Mouse (Mus musculus): ENCODE measurements around the gene Ror1. TPM values are rescaled to one million over a fixed set of nuclear protein-coding genes. Genes with fewer than 3 reads are reported as not detected.
A peak's percentile ranks its signal among the peaks of the same experiment; 100 is the strongest.

Gene Ror1
- polyA plus RNA-seq, 1 experiment from 2014 or later, result 1.1 TPM

GRCm38 (mm10) chr4:100411841-100412539 is 316.4 kb downstream of the Ror1 start:
- H3K27ac ChIP-seq (ENCODE audit: low read depth, low read length), result no peak overlapping the region
- no peak overlapping the region for H3K4me2 ChIP-seq (ENCODE audit: low read length)
- H3K9ac ChIP-seq (ENCODE audit: low read length), result no peak overlapping the region
- no peaks in the 10 kb centered on the region for H3K9me3 ChIP-seq (replicated peaks; ENCODE audit: control insufficient read depth, low read length)
- H3K27me3 ChIP-seq (replicated peaks; ENCODE audit: control insufficient read depth, insufficient read depth, low read length), result no peaks in the 10 kb centered on the region; the same call in 1 of the 2 replicates
- H3K36me3 ChIP-seq (ENCODE audit: control insufficient read depth, insufficient read depth, low read length), result no peaks in the 10 kb centered on the region
- ATAC-seq (no peak), DNase-seq (ENCODE audit: low spot score) (peak; percentile 17)
- H3K4me3 ChIP-seq (ENCODE audit: low read depth, low read length), result no peak overlapping the region
- 26% methylated on average over 13 of the region's 13 CpGs for WGBS
- no peaks in the 10 kb centered on the region for H3K4me1 ChIP-seq (ENCODE audit: control insufficient read depth, insufficient read depth, low read length)

GRCm38 (mm10) chr4:100422756-100423155 is 327.2 kb downstream of the Ror1 start:
- Histone ChIP-seq H3K36me3 (ENCODE audit: control insufficient read depth, insufficient read depth, low read length) (no peaks in the 10 kb centered on the region), H3K4me1 (ENCODE audit: control insufficient read depth, insufficient read depth, low read length) (no peaks in the 10 kb centered on the region), H3K27ac (ENCODE audit: low read depth, low read length) (no peak overlapping the region), H3K9me3 (replicated peaks; ENCODE audit: control insufficient read depth, low read length) (no peaks in the 10 kb centered on the region), H3K27me3 (replicated peaks; ENCODE audit: control insufficient read depth, insufficient read depth, low read length) (no peaks in the 10 kb centered on the region), H3K4me2 (ENCODE audit: low read length) (no peak overlapping the region), H3K4me3 (ENCODE audit: low read depth, low read length) (no peak overlapping the region), H3K9ac (ENCODE audit: low read length) (no peak overlapping the region)
- 1% methylated on average over 3 of the region's 3 CpGs for WGBS
- no peak for ATAC-seq
- peak; percentile 54 for DNase-seq (ENCODE audit: low spot score)

DNA sequence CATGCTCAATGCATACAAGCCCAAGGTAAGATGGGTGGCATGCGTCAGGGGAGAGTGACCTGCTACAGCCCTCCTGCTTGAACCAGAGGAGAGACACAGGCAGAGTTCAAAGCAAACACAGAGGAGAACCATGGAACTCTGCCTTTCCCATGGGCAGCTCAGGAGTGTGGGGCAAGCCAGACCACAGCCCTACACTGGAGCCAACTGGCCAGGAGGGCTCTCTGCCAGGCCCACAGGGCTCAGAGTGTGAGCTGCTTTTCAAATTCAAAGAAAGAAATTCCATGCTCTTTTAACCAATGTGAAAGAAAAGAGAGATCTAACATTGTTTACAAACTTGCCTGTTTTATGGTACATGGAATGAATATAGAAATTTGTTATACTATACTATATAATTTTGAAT is 330.5 kb downstream of the Ror1 start:
- DNase-seq (ENCODE audit: low spot score), result peak; percentile 9
- Histone ChIP-seq H3K27me3 (replicated peaks; ENCODE audit: control insufficient read depth, insufficient read depth, low read length) (no peaks in the 10 kb centered on the region), H3K4me2 (ENCODE audit: low read length) (no peak overlapping the region), H3K36me3 (ENCODE audit: control insufficient read depth, insufficient read depth, low read length) (no peaks in the 10 kb centered on the region), H3K9ac (ENCODE audit: low read length) (no peak overlapping the region), H3K4me3 (ENCODE audit: low read depth, low read length) (no peak overlapping the region), H3K27ac (ENCODE audit: low read depth, low read length) (no peak overlapping the region), H3K9me3 (replicated peaks; ENCODE audit: control insufficient read depth, low read length) (no peaks in the 10 kb centered on the region), H3K4me1 (ENCODE audit: control insufficient read depth, insufficient read depth, low read length) (no peaks in the 10 kb centered on the region)
- 91% methylated on average over 1 of the region's 1 CpGs for WGBS
- no peak for ATAC-seq

- DNase-seq (ENCODE audit: low spot score) (no peak), ATAC-seq (no peak)
- Histone ChIP-seq H3K36me3 (ENCODE audit: control insufficient read depth, insufficient read depth, low read length) (no peaks in the 10 kb centered on the region), H3K27ac (ENCODE audit: low read depth, low read length) (no peak overlapping the region), H3K9ac (ENCODE audit: low read length) (no peak overlapping the region), H3K4me3 (ENCODE audit: low read depth, low read length) (no peak overlapping the region), H3K27me3 (replicated peaks; ENCODE audit: control insufficient read depth, insufficient read depth, low read length) (no peaks in the 10 kb centered on the region), H3K4me2 (ENCODE audit: low read length) (no peak overlapping the region), H3K9me3 (replicated peaks; ENCODE audit: control insufficient read depth, low read length) (no peaks in the 10 kb centered on the region), H3K4me1 (ENCODE audit: control insufficient read depth, insufficient read depth, low read length) (no peaks in the 10 kb centered on the region)
- WGBS, result 89% methylated on average over 2 of the region's 2 CpGs
Measured at GRCm38 (mm10) chr4:100429371-100429900, 333.8 kb downstream of the Ror1 start.

GRCm38 (mm10) chr4:100435281-100436168 is 339.9 kb downstream of the Ror1 start:
- Histone ChIP-seq H3K9me3 (replicated peaks; ENCODE audit: control insufficient read depth, low read length) (no peaks in the 10 kb centered on the region), H3K27ac (ENCODE audit: low read depth, low read length) (no peak overlapping the region), H3K36me3 (ENCODE audit: control insufficient read depth, insufficient read depth, low read length) (no peaks in the 10 kb centered on the region), H3K4me1 (ENCODE audit: control insufficient read depth, insufficient read depth, low read length) (no peaks in the 10 kb centered on the region), H3K4me3 (ENCODE audit: low read depth, low read length) (no peak overlapping the region), H3K9ac (ENCODE audit: low read length) (no peak overlapping the region), H3K27me3 (replicated peaks; ENCODE audit: control insufficient read depth, insufficient read depth, low read length) (no peaks in the 10 kb centered on the region), H3K4me2 (ENCODE audit: low read length) (no peak overlapping the region)
- no peak for DNase-seq (ENCODE audit: low spot score)
- WGBS, result 81% methylated on average over 8 of the region's 8 CpGs
- no peak for ATAC-seq

DNA sequence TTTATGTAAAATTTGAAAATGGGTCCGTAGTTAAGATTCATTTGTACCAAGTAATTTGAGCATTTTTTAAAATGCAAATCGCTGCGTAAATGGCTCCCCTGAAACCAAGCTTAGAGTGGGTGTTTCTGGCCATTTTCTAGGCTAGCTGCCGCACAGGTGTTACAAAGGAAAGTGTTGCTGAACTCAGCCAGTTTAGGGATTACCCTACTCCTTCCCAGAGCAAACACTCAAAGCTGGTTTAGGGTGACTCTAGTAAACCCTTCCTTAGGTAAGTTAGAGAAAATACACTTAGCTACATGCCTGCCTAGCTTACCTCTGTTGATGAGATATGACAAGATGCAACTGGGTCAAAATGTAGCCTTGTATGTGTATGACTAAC is 340.6 kb downstream of the Ror1 start:
- H3K9me3 ChIP-seq (replicated peaks; ENCODE audit: control insufficient read depth, low read length), result no peaks in the 10 kb centered on the region
- no peak overlapping the region for H3K4me3 ChIP-seq (ENCODE audit: low read depth, low read length)
- 88% methylated on average over 4 of the region's 4 CpGs for WGBS
- no peaks in the 10 kb centered on the region for H3K27me3 ChIP-seq (replicated peaks; ENCODE audit: control insufficient read depth, insufficient read depth, low read length)
- H3K9ac ChIP-seq (ENCODE audit: low read length), result no peak overlapping the region
- ATAC-seq (no peak), DNase-seq (ENCODE audit: low spot score) (no peak)
- no peaks in the 10 kb centered on the region for H3K36me3 ChIP-seq (ENCODE audit: control insufficient read depth, insufficient read depth, low read length)
- H3K4me2 ChIP-seq (ENCODE audit: low read length), result no peak overlapping the region
- H3K27ac ChIP-seq (ENCODE audit: low read depth, low read length), result no peak overlapping the region
- no peaks in the 10 kb centered on the region for H3K4me1 ChIP-seq (ENCODE audit: control insufficient read depth, insufficient read depth, low read length)

GRCm38 (mm10) chr4:100446897-100447296 is 351.3 kb downstream of the Ror1 start:
- no peak for ATAC-seq
- H3K27ac ChIP-seq (ENCODE audit: low read depth, low read length), result no peak overlapping the region
- H3K27me3 ChIP-seq (replicated peaks; ENCODE audit: control insufficient read depth, insufficient read depth, low read length), result no peaks in the 10 kb centered on the region
- H3K9me3 ChIP-seq (replicated peaks; ENCODE audit: control insufficient read depth, low read length), result no peaks in the 10 kb centered on the region
- H3K9ac ChIP-seq (ENCODE audit: low read length), result no peak overlapping the region
- H3K36me3 ChIP-seq (ENCODE audit: control insufficient read depth, insufficient read depth, low read length), result no peaks in the 10 kb centered on the region
- no peak for DNase-seq (ENCODE audit: low spot score)
- H3K4me3 ChIP-seq (ENCODE audit: low read depth, low read length), result no peak overlapping the region
- H3K4me1 ChIP-seq (ENCODE audit: control insufficient read depth, insufficient read depth, low read length), result no peaks in the 10 kb centered on the region
- 72% methylated on average over 3 of the region's 3 CpGs for WGBS
- H3K4me2 ChIP-seq (ENCODE audit: low read length), result no peak overlapping the region

DNA sequence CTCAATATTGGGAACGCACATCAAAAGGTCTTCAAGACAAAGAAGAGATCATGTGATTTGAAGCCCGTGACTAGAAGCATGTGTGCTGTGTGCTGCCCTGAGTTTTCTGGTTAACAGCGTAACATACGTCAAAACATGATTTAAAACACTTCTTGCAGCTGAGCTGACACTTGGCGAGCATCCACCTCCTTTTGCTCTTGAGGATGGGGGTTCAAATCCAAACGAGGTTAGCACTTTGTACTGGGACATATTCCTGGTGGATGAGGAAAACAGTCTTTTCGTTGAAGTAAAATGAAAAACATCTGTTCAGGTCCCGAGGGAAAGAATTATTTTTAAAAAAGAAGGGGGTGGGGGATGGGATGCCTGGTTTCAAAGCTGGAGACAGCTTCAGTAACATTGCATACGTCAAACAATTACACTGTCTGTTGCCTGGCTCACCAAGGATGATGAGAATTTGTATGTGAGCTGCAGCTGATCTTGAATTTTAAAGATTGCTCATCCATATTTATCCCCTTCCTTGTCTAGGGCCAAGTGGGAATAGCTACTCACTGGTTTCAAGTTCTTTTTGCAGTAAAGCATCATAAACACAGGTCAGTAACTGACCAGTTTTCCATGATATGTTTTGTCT is 367.0 kb downstream of the Ror1 start:
- no peak overlapping the region for H3K9ac ChIP-seq (ENCODE audit: low read length)
- H3K36me3 ChIP-seq (ENCODE audit: control insufficient read depth, insufficient read depth, low read length), result no peaks in the 10 kb centered on the region
- H3K9me3 ChIP-seq (replicated peaks; ENCODE audit: control insufficient read depth, low read length), result no peaks in the 10 kb centered on the region
- H3K4me3 ChIP-seq (ENCODE audit: low read depth, low read length), result no peak overlapping the region
- DNase-seq (ENCODE audit: low spot score) (peak; percentile 5), ATAC-seq (no peak)
- WGBS, result 56% methylated on average over 9 of the region's 9 CpGs
- H3K4me1 ChIP-seq (ENCODE audit: control insufficient read depth, insufficient read depth, low read length), result no peaks in the 10 kb centered on the region
- H3K27me3 ChIP-seq (replicated peaks; ENCODE audit: control insufficient read depth, insufficient read depth, low read length), result no peaks in the 10 kb centered on the region
- no peak overlapping the region for H3K4me2 ChIP-seq (ENCODE audit: low read length)
- H3K27ac ChIP-seq (ENCODE audit: low read depth, low read length), result no peak overlapping the region
